Mouse (Mus musculus): ENCODE results near the gene St13.

Gene St13

DNA sequence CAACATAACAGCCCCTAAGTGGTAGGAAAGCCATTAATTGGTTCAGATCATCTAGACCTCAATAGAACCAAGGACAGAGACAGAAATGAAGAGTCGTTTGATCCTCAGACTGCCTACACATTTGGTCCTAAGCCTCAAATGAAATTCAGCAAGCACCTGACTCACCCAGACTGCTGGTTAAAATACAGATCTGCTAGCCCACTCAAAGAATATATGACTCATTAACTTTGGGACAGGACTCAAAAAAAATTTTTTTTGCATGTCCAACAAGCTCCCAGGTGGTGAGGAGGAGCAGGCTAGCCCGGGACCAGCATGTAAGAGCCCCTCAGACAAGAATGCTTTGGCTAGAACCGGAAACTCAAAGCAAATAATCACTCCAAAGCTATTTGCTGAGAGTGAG lies 79.7 kb downstream of the St13 start:
- no peak for DNase-seq (ENCODE audit: low read depth, low spot score)

DNA sequence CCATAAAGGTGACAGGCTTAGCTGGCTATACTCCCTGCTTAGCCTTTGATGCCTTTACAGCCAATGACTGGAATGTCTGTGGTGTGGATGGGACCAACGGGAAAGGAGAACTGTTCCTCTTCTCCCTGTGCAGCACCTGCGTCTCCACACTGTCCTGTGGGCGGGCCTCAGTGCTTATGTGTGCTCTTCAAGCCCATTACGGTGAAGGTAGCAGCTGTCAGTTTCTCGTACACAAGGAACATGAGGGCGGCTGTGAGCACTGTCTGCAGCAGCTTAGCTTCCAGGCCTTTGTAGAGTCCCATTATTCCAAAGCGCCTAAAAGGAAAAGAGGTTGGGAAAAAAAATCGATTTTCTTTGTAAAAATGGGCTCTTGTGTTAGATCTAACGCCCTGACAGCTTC lies 80.4 kb downstream of the St13 start:
- DNase-seq (ENCODE audit: low read depth, low spot score) = no peak

GRCm38 (mm10) chr15:81313928-81314327 lies 85.9 kb downstream of the St13 start:
- no peak for DNase-seq (ENCODE audit: low read depth, low spot score)

Data from CD4-positive helper T cell, adult 2 months (primary cell).